Mouse (Mus musculus) hindbrain, embryonic 12.5 days (tissue): ENCODE data around the gene Upp2. TPM values are rescaled to one million over a fixed set of nuclear protein-coding genes. Genes with fewer than 3 reads are reported as not detected.

ENCODE experiments used
- ATAC-seq: fragments of 200-750 bp; cut with Nextera tagmentation; 2 replicates; pipeline ENCODE4 v1.8.0; 2017; ENCODE audit warnings: moderate TSS enrichment; ENCODE audit not compliant: low FRiP score
- H3K27ac ChIP-seq: fragments of 300-500 bp; sonication (generic); 2 replicates; pipeline ENCODE4 v1.5.1; 2016; ENCODE audit warnings: mild to moderate bottlenecking
- H3K27me3 ChIP-seq: fragments of 300-500 bp; sonication (generic); 2 replicates; pipeline ENCODE4 v1.6.1; 2016; ENCODE audit warnings: mild to moderate bottlenecking
- H3K36me3 ChIP-seq: fragments of 300-500 bp; sonication (generic); 2 replicates; pipeline ENCODE4 v1.6.1; 2016; ENCODE audit warnings: mild to moderate bottlenecking
- H3K4me1 ChIP-seq: fragments of 300-500 bp; sonication (generic); 2 replicates; pipeline ENCODE4 v1.6.1; 2016
- H3K4me2 ChIP-seq: fragments of 300-500 bp; sonication (generic); replicated peaks from 2 replicates; pipeline ENCODE4 v1.6.1; 2016; ENCODE audit warnings: mild to moderate bottlenecking
- H3K4me3 ChIP-seq: fragments of 300-500 bp; sonication (generic); 2 replicates; pipeline ENCODE4 v1.5.1; 2016; ENCODE audit warnings: mild to moderate bottlenecking
- H3K9ac ChIP-seq: fragments of 300-500 bp; sonication (generic); 2 replicates; pipeline ENCODE4 v1.6.1; 2016; ENCODE audit warnings: mild to moderate bottlenecking, moderate library complexity
- H3K9me3 ChIP-seq: fragments of 300-500 bp; sonication (generic); replicated peaks from 2 replicates; pipeline ENCODE4 v1.6.1; 2016; ENCODE audit warnings: mild to moderate bottlenecking
- WGBS: fragments of 180-500 bp; shearing (Covaris S2); methylation state at CpG from one replicate; pipeline ENCODE4 v1.1.7; 2016; 5-methylcytosine and 5-hydroxymethylcytosine counted together
- polyA plus RNA-seq: library from polyadenylated mRNA; unstranded; fragments of >200 nt; fragmentation: Nextera tagmentation; extraction: Ambion mirVana; gene quantifications from 2 replicates; pipeline ENCODE4 v1.2.1, GENCODE M21; 2016

The Upp2 gene
- polyA plus RNA-seq, 1 experiment from 2014 or later, result 8.5 TPM

- Histone ChIP-seq H3K4me3 (no peak overlapping the region), H3K4me1 (no peaks in the 10 kb centered on the region), H3K27ac (no peak overlapping the region), H3K9me3 (no peaks in the 10 kb centered on the region), H3K27me3 (no peaks in the 10 kb centered on the region), H3K4me2 (no peak overlapping the region), H3K36me3 (no peaks in the 10 kb centered on the region), H3K9ac (no peak overlapping the region)
- 93% methylated on average over 4 of the region's 4 CpGs for WGBS
- ATAC-seq, result no peak
Observed at GRCm38 (mm10) chr2:58842443-58842842, 275.3 kb downstream of the Upp2 start.

Other genes starting within 250 kb of the Upp2 start
- 0.72 and 0.76 TPM in 2 replicates for gene Acvr1c, start 209.4 kb upstream of the Upp2 start, polyA plus RNA-seq
- not detected in 2 replicates for gene Gm17409, start 97.2 kb upstream of the Upp2 start, polyA plus RNA-seq
- 5.4 and 5.6 TPM in 2 replicates for gene Acvr1, start 141 bp upstream of the Upp2 start, polyA plus RNA-seq